Comparison of ENCODE assay signal across 19 mouse cellular contexts in genomic region chr3:83710995-83711541, GRCm38 (mm10). TPM values are rescaled to one million over a fixed set of nuclear protein-coding genes. Genes with fewer than 3 reads are reported as not detected.
DNase-seq lines count a peak whose midpoint lies in the region; ATAC-seq and TF ChIP-seq lines count a peak whose summit lies in the region.
"Had no signal": no experiment of that assay in that cellular context is flagged by ENCODE, and none has a peak within 500 bp of the region (broad histone marks: within the 10 kb centered on the region; RNA-seq: fewer than 3 reads in every experiment).

No protein-coding gene starts in this region.

- no peak for TF ChIP-seq POLR2A in limb, embryonic 14.5 days (IDR thresholded peaks at IDR 0.05; ENCODE audit: borderline replicate concordance, extremely low read depth, insufficient read depth, insufficient read length)

- peaks cover 16% of the 10 kb centered on the region for H3K4me1 ChIP-seq in hindbrain, embryonic 10.5 days (replicated peaks)
- H3K4me1 ChIP-seq in hindbrain, embryonic 13.5 days (replicated peaks), result peaks cover 3% of the 10 kb centered on the region; the same call in 1 of the 2 replicates
- peaks cover 9% of the 10 kb centered on the region for H3K4me1 ChIP-seq in stomach, embryonic 16.5 days (ENCODE audit: control insufficient read depth, insufficient read depth, low read length)
- H3K4me1 ChIP-seq in stomach, postnatal 0 days (replicated peaks; ENCODE audit: control insufficient read depth, insufficient read depth), result no peaks in the 10 kb centered on the region
- peaks cover 11% of the 10 kb centered on the region for H3K4me1 ChIP-seq in limb, embryonic 14.5 days (ENCODE audit: control insufficient read depth, insufficient read depth, low read length)
- H3K4me1 ChIP-seq: forebrain, embryonic 15.5 days had no signal

- no peaks in the 10 kb centered on the region for H3K27me3 ChIP-seq in hindbrain, embryonic 10.5 days (ENCODE audit: insufficient read depth, poor library complexity, severe bottlenecking)
- no peaks in the 10 kb centered on the region for H3K27me3 ChIP-seq in hindbrain, embryonic 13.5 days
- no peaks in the 10 kb centered on the region for H3K27me3 ChIP-seq in stomach, embryonic 16.5 days (ENCODE audit: control insufficient read depth, insufficient read depth, low read length)
- no peaks in the 10 kb centered on the region for H3K27me3 ChIP-seq in stomach, postnatal 0 days (ENCODE audit: control insufficient read depth, insufficient read depth, low read length)
- no peaks in the 10 kb centered on the region for H3K27me3 ChIP-seq in limb, embryonic 14.5 days (ENCODE audit: control insufficient read depth, insufficient read depth, low read length)
- H3K27me3 ChIP-seq: forebrain, embryonic 15.5 days; megakaryocyte, embryonic 14.5 days; neural tube, embryonic 12.5 days had no signal

- H3K4me2 ChIP-seq in hindbrain, embryonic 13.5 days, result no peak overlapping the region
- no peak overlapping the region for H3K4me2 ChIP-seq in stomach, embryonic 16.5 days (ENCODE audit: low read depth, low read length)
- H3K4me2 ChIP-seq in stomach, postnatal 0 days (replicated peaks; ENCODE audit: low read depth), result no peak overlapping the region
- H3K4me2 ChIP-seq in limb, embryonic 14.5 days (replicated peaks; ENCODE audit: low read depth, low read length, severe bottlenecking), result no peak overlapping the region; the same call in 1 of the 2 replicates
- H3K4me2 ChIP-seq: forebrain, embryonic 15.5 days; neural tube, embryonic 12.5 days had no signal

- DNase-seq in embryo, embryonic 10.5 days (ENCODE audit: low spot score), result peak; percentile 28
- DNase-seq in embryo, embryonic 10 days (ENCODE audit: low spot score), result no peak
- no peak for DNase-seq in hindbrain, embryonic 10.5 days (ENCODE audit: low spot score)
- no peak for DNase-seq in stomach, postnatal 0 days (ENCODE audit: low spot score)
- DNase-seq in limb, embryonic 14.5 days (ENCODE audit: low spot score), result no peak
- no peak for DNase-seq in cerebellum, adult 11-12 months
- DNase-seq: cerebellum, postnatal 25 days; kidney, adult 8-10 months; kidney, postnatal 25 days; right cerebral cortex, postnatal 4 days; thymus, adult 2 months had no signal

- 54% methylated on average over 10 of the region's 10 CpGs for WGBS in hindbrain, embryonic 10.5 days
- WGBS in hindbrain, embryonic 13.5 days, result 52% methylated on average over 10 of the region's 10 CpGs
- 37% methylated on average over 10 of the region's 10 CpGs for WGBS in stomach, embryonic 16.5 days
- 46% methylated on average over 10 of the region's 10 CpGs for WGBS in stomach, postnatal 0 days
- 21% methylated on average over 10 of the region's 10 CpGs for WGBS in limb, embryonic 14.5 days

- TF ChIP-seq EP300 in stomach, postnatal 0 days (optimal IDR thresholded peaks at IDR 0.05), result no peak

- H3K9ac ChIP-seq in hindbrain, embryonic 13.5 days, result no peak overlapping the region
- H3K9ac ChIP-seq in stomach, embryonic 16.5 days (ENCODE audit: low read length), result 0 out of 2 replicates have a peak overlapping the region, but pooled peaks have one; percentile 9
- no peak overlapping the region for H3K9ac ChIP-seq in stomach, postnatal 0 days (ENCODE audit: low read length)
- no peak overlapping the region for H3K9ac ChIP-seq in limb, embryonic 14.5 days (ENCODE audit: low read depth, low read length, severe bottlenecking)
- H3K9ac ChIP-seq: forebrain, embryonic 15.5 days; neural tube, embryonic 12.5 days had no signal

- 0 out of 2 replicates have a peak overlapping the region, but pooled peaks have one; percentile 23 for H3K27ac ChIP-seq in hindbrain, embryonic 10.5 days
- no peak overlapping the region for H3K27ac ChIP-seq in hindbrain, embryonic 13.5 days
- H3K27ac ChIP-seq in stomach, embryonic 16.5 days (ENCODE audit: low read length), result no peak overlapping the region
- no peak overlapping the region for H3K27ac ChIP-seq in stomach, postnatal 0 days (replicated peaks)
- H3K27ac ChIP-seq in limb, embryonic 14.5 days (replicated peaks; ENCODE audit: low read depth, low read length), result no peak overlapping the region
- H3K27ac ChIP-seq: forebrain, embryonic 15.5 days; neural tube, embryonic 12.5 days had no signal

- TF ChIP-seq CTCF in stomach, postnatal 0 days (IDR thresholded peaks at IDR 0.05; ENCODE audit: low read depth), result no peak

- H3K4me3 ChIP-seq in hindbrain, embryonic 10.5 days, result no peak overlapping the region
- no peak overlapping the region for H3K4me3 ChIP-seq in hindbrain, embryonic 13.5 days
- no peak overlapping the region for H3K4me3 ChIP-seq in stomach, embryonic 16.5 days (replicated peaks; ENCODE audit: low read length)
- H3K4me3 ChIP-seq in stomach, postnatal 0 days (ENCODE audit: low read depth, low read length), result no peak overlapping the region
- H3K4me3 ChIP-seq in limb, embryonic 14.5 days (replicated peaks; ENCODE audit: low read length), result no peak overlapping the region
- H3K4me3 ChIP-seq: forebrain, embryonic 15.5 days; megakaryocyte, embryonic 14.5 days; neural tube, embryonic 12.5 days had no signal

- no peaks in the 10 kb centered on the region for H3K36me3 ChIP-seq in hindbrain, embryonic 10.5 days
- no peaks in the 10 kb centered on the region for H3K36me3 ChIP-seq in hindbrain, embryonic 13.5 days
- no peaks in the 10 kb centered on the region for H3K36me3 ChIP-seq in stomach, embryonic 16.5 days (ENCODE audit: control insufficient read depth, insufficient read depth, low read length)
- H3K36me3 ChIP-seq in stomach, postnatal 0 days (ENCODE audit: control insufficient read depth, insufficient read depth, low read length), result no peaks in the 10 kb centered on the region
- H3K36me3 ChIP-seq in limb, embryonic 14.5 days (ENCODE audit: control insufficient read depth, insufficient read depth, low read length), result no peaks in the 10 kb centered on the region
- H3K36me3 ChIP-seq: forebrain, embryonic 15.5 days; G1E; neural tube, embryonic 12.5 days had no signal

- no peak for ATAC-seq in hindbrain, embryonic 13.5 days (ENCODE audit: low FRiP score)
- ATAC-seq in stomach, embryonic 16.5 days (ENCODE audit: insufficient read depth, low FRiP score), result no peak
- no peak for ATAC-seq in stomach, postnatal 0 days (ENCODE audit: low FRiP score, low TSS enrichment)
- peak; percentile 71; the same call in 1 of the 2 replicates for ATAC-seq in limb, embryonic 14.5 days (ENCODE audit: low FRiP score, low read depth)
- ATAC-seq: CD4-positive, CD25-positive, alpha-beta regulatory T cell, adult 4 months; forebrain, embryonic 15.5 days; lung, postnatal 0 days had no signal

- H3K9me3 ChIP-seq in hindbrain, embryonic 10.5 days, result no peaks in the 10 kb centered on the region
- no peaks in the 10 kb centered on the region for H3K9me3 ChIP-seq in hindbrain, embryonic 13.5 days
- no peaks in the 10 kb centered on the region for H3K9me3 ChIP-seq in stomach, embryonic 16.5 days (replicated peaks; ENCODE audit: control insufficient read depth, low read length)
- H3K9me3 ChIP-seq in stomach, postnatal 0 days (ENCODE audit: control insufficient read depth, low read length), result no peaks in the 10 kb centered on the region
- no peaks in the 10 kb centered on the region for H3K9me3 ChIP-seq in limb, embryonic 14.5 days (ENCODE audit: control insufficient read depth, low read length)
- H3K9me3 ChIP-seq: forebrain, embryonic 15.5 days; G1E; megakaryocyte, embryonic 14.5 days; neural tube, embryonic 12.5 days had no signal

RNA-seq across cellular contexts. Expression of gene Sfrp2, which starts 55.1 kb away (rescaled TPM):
- 166 and 251 TPM in 2 replicates for polyA plus RNA-seq in hindbrain, embryonic 10.5 days (2016; fragmentation: Nextera tagmentation; extraction: Ambion mirVana)
- 71.1 and 83.7 TPM in 2 replicates for polyA plus RNA-seq in hindbrain, embryonic 13.5 days (2015; fragmentation: Nextera tagmentation; extraction: Ambion mirVana)
- polyA plus RNA-seq in stomach, embryonic 16.5 days (2015; fragmentation: Nextera tagmentation; extraction: Ambion mirVana), result 129 and 137 TPM in 2 replicates
- 118 and 122 TPM in 2 replicates for polyA plus RNA-seq in stomach, postnatal 0 days (2015; fragmentation: Nextera tagmentation; extraction: Ambion mirVana)
- 446 and 655 TPM in 2 replicates for polyA plus RNA-seq in limb, embryonic 14.5 days (2012; rRNA removed)
- polyA plus RNA-seq in limb, embryonic 14.5 days (2014; fragmentation: Nextera tagmentation; extraction: Ambion mirVana), result 328 and 398 TPM in 2 replicates
- polyA plus RNA-seq: G1E had no signal
